Mouse (Mus musculus) intestine, embryonic 16.5 days (tissue): ENCODE results near the gene Tcp10c. TPM values are rescaled to one million over a fixed set of nuclear protein-coding genes. Genes with fewer than 3 reads are reported as not detected.
"Not testable (repeated sequence)": the region's sequence is repeated elsewhere in the genome, so short reads cannot be mapped to it uniquely, and the experiment has no call there.

ENCODE experiments used
- ATAC-seq: fragments of 200-750 bp; cut with Nextera tagmentation; 2 replicates; pipeline ENCODE4 v1.8.0; 2017; ENCODE audit warnings: moderate TSS enrichment, moderate library complexity
- H3K27ac ChIP-seq: fragments of 300-500 bp; sonication (generic); 2 replicates; pipeline ENCODE4 v1.5.1; 2014; ENCODE audit warnings: mild to moderate bottlenecking, low read length
- H3K27me3 ChIP-seq: fragments of 300-500 bp; sonication (generic); replicated peaks from 2 replicates; pipeline ENCODE4 v1.6.1; 2014; ENCODE audit warnings: low read length, control low read depth, mixed read lengths; ENCODE audit not compliant: control insufficient read depth, insufficient read depth
- H3K36me3 ChIP-seq: fragments of 300-500 bp; sonication (generic); 2 replicates; pipeline ENCODE4 v1.6.1; 2014; ENCODE audit warnings: low read length, control low read depth; ENCODE audit not compliant: control insufficient read depth, insufficient read depth
- H3K4me1 ChIP-seq: fragments of 300-500 bp; sonication (generic); 2 replicates; pipeline ENCODE4 v1.6.1; 2014; ENCODE audit warnings: low read length, control low read depth, mixed read lengths; ENCODE audit not compliant: control insufficient read depth, insufficient read depth
- H3K4me2 ChIP-seq: fragments of 300-500 bp; sonication (generic); 2 replicates; pipeline ENCODE4 v1.6.1; 2014; ENCODE audit warnings: low read depth, low read length, control low read depth
- H3K4me3 ChIP-seq: fragments of 300-500 bp; sonication (generic); 2 replicates; pipeline ENCODE4 v1.5.1; 2014; ENCODE audit warnings: mild to moderate bottlenecking, low read length
- H3K9ac ChIP-seq: fragments of 300-500 bp; sonication (generic); 2 replicates; pipeline ENCODE4 v1.6.1; 2014; ENCODE audit warnings: low read depth, low read length
- H3K9me3 ChIP-seq: fragments of 300-500 bp; sonication (generic); 2 replicates; pipeline ENCODE4 v1.6.1; 2016; ENCODE audit warnings: low read length, control low read depth; ENCODE audit not compliant: control insufficient read depth
- WGBS: fragments of 180-500 bp; shearing (Covaris S2); extraction: QIAGEN DNeasy Blood & Tissue Kit; methylation state at CpG from one replicate; pipeline ENCODE4 v1.1.7; 2014; 5-methylcytosine and 5-hydroxymethylcytosine counted together
- polyA plus RNA-seq: library from polyadenylated mRNA; unstranded; fragments of >200 nt; fragmentation: Nextera tagmentation; extraction: Ambion mirVana; gene quantifications from 2 replicates; pipeline ENCODE4 v1.2.1, GENCODE M21; 2015

Gene Tcp10c
- polyA plus RNA-seq, 1 experiment from 2014 or later = not detected

DNA sequence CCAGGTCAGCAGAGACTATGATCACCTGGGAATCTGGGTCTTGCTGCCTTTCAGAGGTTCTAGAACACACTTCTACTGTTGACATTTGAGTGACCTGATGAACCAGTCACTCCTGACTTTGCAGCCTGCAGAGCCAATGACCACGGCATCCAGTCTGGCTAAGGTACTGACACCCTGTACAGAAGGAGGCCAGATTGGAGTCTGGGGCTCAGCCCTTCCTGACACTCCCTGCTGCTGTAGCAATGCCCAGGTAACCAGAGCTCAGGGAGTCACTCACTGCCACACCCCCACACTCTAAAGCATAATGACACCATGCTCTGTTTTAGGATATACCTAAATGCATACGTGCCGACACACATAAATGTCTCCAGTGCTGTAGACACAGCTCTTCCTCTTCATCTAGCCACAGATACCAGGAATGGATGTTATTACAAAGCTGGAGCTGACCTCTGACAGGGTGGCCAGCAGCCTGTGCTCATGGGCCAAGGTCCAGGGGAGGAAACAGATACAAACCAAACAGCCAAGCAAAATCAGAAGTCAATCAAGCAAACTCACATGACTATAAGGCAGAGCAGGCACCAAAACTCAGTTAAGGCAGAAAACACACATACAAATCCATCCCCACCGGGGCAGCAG is 53.4 kb downstream of the Tcp10c start:
- H3K9me3 ChIP-seq, H3K36me3 ChIP-seq, H3K27ac ChIP-seq, H3K27me3 ChIP-seq, H3K9ac ChIP-seq, H3K4me1 ChIP-seq, H3K4me2 ChIP-seq, H3K4me3 ChIP-seq: not testable (repeated sequence)
- peak; percentile 33; the same call in 1 of the 2 replicates for ATAC-seq
- WGBS = 93% methylated on average over 3 of the region's 4 CpGs

- not testable (repeated sequence) for H3K27me3 ChIP-seq, H3K9me3 ChIP-seq, H3K4me2 ChIP-seq, H3K9ac ChIP-seq, H3K36me3 ChIP-seq, H3K4me1 ChIP-seq, H3K27ac ChIP-seq, H3K4me3 ChIP-seq
- ATAC-seq = peak; percentile 28; the same call in 1 of the 2 replicates
- 94% methylated on average over 10 of the region's 11 CpGs for WGBS
Measured at GRCm38 (mm10) chr17:13408257-13408633, 53.9 kb downstream of the Tcp10c start.

- H3K9ac ChIP-seq, H3K36me3 ChIP-seq, H3K4me1 ChIP-seq, H3K9me3 ChIP-seq, H3K27me3 ChIP-seq, H3K27ac ChIP-seq, H3K4me3 ChIP-seq, H3K4me2 ChIP-seq: not testable (repeated sequence)
- WGBS = 91% methylated on average over 9 of the region's 12 CpGs
- peak; percentile 75 for ATAC-seq
Measured at GRCm38 (mm10) chr17:13421022-13421591, 66.7 kb downstream of the Tcp10c start.

DNA sequence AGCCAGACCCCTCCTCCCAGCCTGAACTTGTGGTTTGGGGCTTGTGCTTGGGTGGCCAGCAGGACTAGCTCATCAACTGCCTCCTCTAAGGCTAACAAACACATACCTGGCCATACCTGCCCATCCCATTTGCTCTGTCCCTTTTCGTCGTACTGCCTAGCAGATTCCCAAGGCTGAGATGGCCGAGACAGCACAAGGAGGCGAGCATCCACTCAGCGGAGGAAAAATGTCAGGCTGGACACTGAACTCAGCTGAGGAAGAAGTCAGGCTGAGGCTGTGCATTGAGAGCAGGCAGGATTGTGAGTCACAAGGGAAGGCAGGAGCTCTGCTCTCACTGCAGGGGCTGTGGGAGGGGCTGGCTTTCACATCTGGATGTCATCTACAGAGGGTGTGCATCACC is 68.3 kb downstream of the Tcp10c start:
- H3K4me1 ChIP-seq, H3K9me3 ChIP-seq, H3K36me3 ChIP-seq, H3K27ac ChIP-seq, H3K4me3 ChIP-seq, H3K9ac ChIP-seq, H3K4me2 ChIP-seq, H3K27me3 ChIP-seq: not testable (repeated sequence)
- 87% methylated on average over 5 of the region's 5 CpGs for WGBS
- ATAC-seq = 0 out of 2 replicates have a peak, but pooled peaks have one; percentile 17

DNA sequence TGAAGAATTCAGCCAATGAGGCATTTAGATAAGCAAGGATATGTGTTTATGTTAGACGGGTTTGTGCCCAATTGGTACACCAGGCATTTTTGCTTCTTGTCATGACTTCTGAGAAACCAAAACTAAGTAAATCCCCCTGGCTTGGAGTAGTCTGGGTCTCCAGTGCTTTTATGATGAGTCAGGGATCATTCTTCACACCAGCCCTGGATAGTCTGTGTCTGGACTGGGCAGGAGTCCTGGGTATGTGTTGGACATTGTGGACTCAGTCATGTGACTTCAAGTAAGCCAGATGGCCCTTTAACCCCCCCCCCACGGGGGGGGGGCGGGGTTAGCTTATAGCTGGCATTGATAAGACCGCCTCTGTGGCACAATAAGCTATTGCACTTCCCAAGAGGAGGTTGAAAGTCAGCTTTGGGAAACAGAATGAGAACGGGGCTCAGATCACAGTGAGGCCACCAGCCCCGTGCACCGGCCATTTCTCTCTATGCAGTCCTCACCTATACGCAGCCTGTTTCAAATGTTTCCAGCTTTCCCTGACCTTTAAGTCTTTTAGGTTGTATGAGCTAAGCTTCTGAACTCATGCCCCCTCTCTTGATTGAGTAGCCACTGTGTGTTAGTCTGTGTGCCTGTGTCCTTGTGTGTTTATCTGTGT is 69.1 kb downstream of the Tcp10c start:
- not testable (repeated sequence) for H3K9me3 ChIP-seq, H3K9ac ChIP-seq, H3K4me2 ChIP-seq, H3K27me3 ChIP-seq, H3K4me1 ChIP-seq, H3K36me3 ChIP-seq, H3K27ac ChIP-seq, H3K4me3 ChIP-seq
- ATAC-seq = peak; percentile 49
- 68% methylated on average over 8 of the region's 8 CpGs for WGBS

GRCm38 (mm10) chr17:13424321-13424720 is 69.9 kb downstream of the Tcp10c start:
- H3K9ac ChIP-seq, H3K4me2 ChIP-seq, ATAC-seq, H3K4me1 ChIP-seq, H3K9me3 ChIP-seq, H3K4me3 ChIP-seq, H3K36me3 ChIP-seq, H3K27me3 ChIP-seq, H3K27ac ChIP-seq: not testable (repeated sequence)
- 93% methylated on average over 6 of the region's 6 CpGs for WGBS

- WGBS = 79% methylated on average over 2 of the region's 5 CpGs
- not testable (repeated sequence) for H3K36me3 ChIP-seq, H3K27me3 ChIP-seq, H3K9ac ChIP-seq, H3K27ac ChIP-seq, H3K9me3 ChIP-seq, H3K4me2 ChIP-seq, H3K4me1 ChIP-seq, ATAC-seq, H3K4me3 ChIP-seq
Measured at GRCm38 (mm10) chr17:13425694-13426093, 71.3 kb downstream of the Tcp10c start.

DNA sequence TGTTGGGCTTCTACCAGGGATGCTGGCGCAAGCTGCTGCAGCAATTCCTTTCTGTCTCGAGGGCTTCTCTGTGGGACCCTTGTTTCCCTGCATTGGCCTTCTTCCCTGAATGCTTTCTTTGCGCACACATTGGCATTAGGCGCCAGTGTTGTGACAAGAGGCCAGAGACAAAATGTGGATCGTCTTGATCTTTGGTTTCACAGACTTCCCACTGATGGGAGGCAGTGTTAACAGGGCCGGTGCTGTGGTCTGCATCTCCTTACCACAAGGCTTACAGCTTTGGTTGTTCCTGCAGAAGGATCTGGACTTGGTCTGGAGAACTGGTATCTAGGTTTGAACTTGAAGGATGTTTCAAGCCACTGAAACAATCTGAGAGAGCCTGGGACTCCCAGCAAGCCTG is 72.1 kb downstream of the Tcp10c start:
- not testable (repeated sequence) for H3K36me3 ChIP-seq, H3K4me2 ChIP-seq, H3K27me3 ChIP-seq, H3K9me3 ChIP-seq, ATAC-seq, H3K27ac ChIP-seq, H3K4me1 ChIP-seq, H3K9ac ChIP-seq, H3K4me3 ChIP-seq
- WGBS = 89% methylated on average over 4 of the region's 6 CpGs
